Mouse (Mus musculus) kidney, postnatal 14 days (tissue): ENCODE measurements around the gene Dhx58.
A peak's percentile ranks its signal among the peaks of the same experiment; 100 is the strongest.
"Not testable (repeated sequence)": the region's sequence is repeated elsewhere in the genome, so short reads cannot be mapped to it uniquely, and the experiment has no call there.

Experiments used
- DNase-seq: peaks from one replicate; pipeline ENCODE4 v3.0.0; 2022; ENCODE audit warnings: mixed read lengths

Gene Dhx58

GRCm38 (mm10) chr11:100700710-100701109, 3.4 kb downstream of the Dhx58 start:
- DNase-seq = no peak

GRCm38 (mm10) chr11:100697921-100698320, 6.2 kb downstream of the Dhx58 start:
- DNase-seq = no peak

GRCm38 (mm10) chr11:100694926-100695325, 9.1 kb downstream of the Dhx58 start:
- DNase-seq = peak; percentile 81

- no peak for DNase-seq
Observed at GRCm38 (mm10) chr11:100693154-100693553, 10.9 kb downstream of the Dhx58 start.

- peak; percentile 34 for DNase-seq
Observed at GRCm38 (mm10) chr11:100692164-100692616, 11.9 kb downstream of the Dhx58 start, which contains the start of gene Zfp385c. Zfp385c (minus strand) TSS chr11:100692455.

GRCm38 (mm10) chr11:100690389-100690788, 13.7 kb downstream of the Dhx58 start:
- no peak for DNase-seq

- DNase-seq = no peak
Observed at GRCm38 (mm10) chr11:100688443-100688842, 15.6 kb downstream of the Dhx58 start.

- no peak for DNase-seq
Observed at GRCm38 (mm10) chr11:100687265-100687664, 16.8 kb downstream of the Dhx58 start.

GRCm38 (mm10) chr11:100685371-100685770, 18.7 kb downstream of the Dhx58 start:
- no peak for DNase-seq

GRCm38 (mm10) chr11:100684084-100684483, 20.0 kb downstream of the Dhx58 start:
- DNase-seq = no peak

- no peak for DNase-seq
Observed at GRCm38 (mm10) chr11:100682526-100682925, 21.5 kb downstream of the Dhx58 start.

GRCm38 (mm10) chr11:100681826-100682225, 22.2 kb downstream of the Dhx58 start:
- no peak for DNase-seq

- DNase-seq = no peak
Observed at GRCm38 (mm10) chr11:100677810-100678209, 26.3 kb downstream of the Dhx58 start.

GRCm38 (mm10) chr11:100673169-100673568, 30.9 kb downstream of the Dhx58 start:
- DNase-seq = peak; percentile 30

- DNase-seq = no peak
Observed at GRCm38 (mm10) chr11:100671956-100672355, 32.1 kb downstream of the Dhx58 start.

GRCm38 (mm10) chr11:100671049-100671448, 33.0 kb downstream of the Dhx58 start:
- DNase-seq = no peak

- DNase-seq = no peak
Observed at GRCm38 (mm10) chr11:100659806-100660205, 44.3 kb downstream of the Dhx58 start.

GRCm38 (mm10) chr11:100656458-100656857, 47.6 kb downstream of the Dhx58 start:
- no peak for DNase-seq

- not testable (repeated sequence) for DNase-seq
Observed at GRCm38 (mm10) chr11:100655589-100655988, 48.5 kb downstream of the Dhx58 start.

GRCm38 (mm10) chr11:100651748-100652147, 52.3 kb downstream of the Dhx58 start:
- no peak for DNase-seq

GRCm38 (mm10) chr11:100651205-100651604, 52.9 kb downstream of the Dhx58 start:
- no peak for DNase-seq

GRCm38 (mm10) chr11:100648405-100648804, 55.7 kb downstream of the Dhx58 start:
- DNase-seq = no peak

GRCm38 (mm10) chr11:100646265-100646664, 57.8 kb downstream of the Dhx58 start:
- DNase-seq = peak; percentile 39
